Mouse (Mus musculus) midbrain, embryonic 16.5 days (tissue): Measurements from ENCODE around the gene Mast1. TPM values are rescaled to one million over a fixed set of nuclear protein-coding genes. Genes with fewer than 3 reads are reported as not detected.

Experiments
- ATAC-seq: fragments of 200-750 bp; cut with Nextera tagmentation; 2 replicates; pipeline ENCODE4 v1.8.0; 2017; ENCODE audit warnings: moderate TSS enrichment
- H3K27ac ChIP-seq: fragments of 300-500 bp; sonication (generic); 2 replicates; pipeline ENCODE4 v1.5.1; 2014; ENCODE audit warnings: mild to moderate bottlenecking, low read length, mixed read lengths
- H3K27me3 ChIP-seq: fragments of 300-500 bp; sonication (generic); 2 replicates; pipeline ENCODE4 v1.6.1; 2014; ENCODE audit warnings: low read depth, low read length, mixed read lengths; ENCODE audit not compliant: control insufficient read depth, insufficient read depth
- H3K36me3 ChIP-seq: fragments of 300-500 bp; sonication (generic); 2 replicates; pipeline ENCODE4 v1.6.1; 2014; ENCODE audit warnings: mild to moderate bottlenecking, low read length, moderate library complexity, mixed read lengths; ENCODE audit not compliant: control insufficient read depth, insufficient read depth
- H3K4me1 ChIP-seq: fragments of 300-500 bp; sonication (generic); 2 replicates; pipeline ENCODE4 v1.6.1; 2014; ENCODE audit warnings: mild to moderate bottlenecking, low read length, mixed read lengths; ENCODE audit not compliant: control insufficient read depth, insufficient read depth
- H3K4me2 ChIP-seq: fragments of 300-500 bp; sonication (generic); 2 replicates; pipeline ENCODE4 v1.6.1; 2014; ENCODE audit warnings: mild to moderate bottlenecking, low read length, mixed read lengths
- H3K4me3 ChIP-seq: fragments of 300-500 bp; sonication (generic); 2 replicates; pipeline ENCODE4 v1.5.1; 2014; ENCODE audit warnings: low read depth, mild to moderate bottlenecking, low read length, moderate library complexity, mixed read lengths
- H3K9ac ChIP-seq: fragments of 300-500 bp; sonication (generic); 2 replicates; pipeline ENCODE4 v1.6.1; 2014; ENCODE audit warnings: low read depth, low read length, mixed read lengths
- H3K9me3 ChIP-seq: fragments of 300-500 bp; sonication (generic); replicated peaks from 2 replicates; pipeline ENCODE4 v1.6.1; 2014; ENCODE audit warnings: mild to moderate bottlenecking, low read length, mixed read lengths; ENCODE audit not compliant: control insufficient read depth, poor library complexity, severe bottlenecking
- WGBS: fragments of 180-500 bp; shearing (Covaris S2); extraction: QIAGEN DNeasy Blood & Tissue Kit; methylation state at CpG from one replicate; pipeline ENCODE4 v1.1.7; 2014; 5-methylcytosine and 5-hydroxymethylcytosine counted together
- polyA plus RNA-seq: library from polyadenylated mRNA; unstranded; fragments of >200 nt; fragmentation: Nextera tagmentation; extraction: Ambion mirVana; gene quantifications from 2 replicates; pipeline ENCODE4 v1.2.1, GENCODE M21; 2015

Mast1 gene
- polyA plus RNA-seq, 1 experiment from 2014 or later = 85.7 TPM

- H3K4me1 ChIP-seq = peaks cover 54% of the 10 kb centered on the region
- ATAC-seq = no peak
- no peak overlapping the region for H3K27ac ChIP-seq
- no peak overlapping the region for H3K4me2 ChIP-seq
- WGBS = 81% methylated on average over 8 of the region's 8 CpGs
- 0 out of 2 replicates have a peak, but pooled peaks cover 3% of the 10 kb centered on the region for H3K27me3 ChIP-seq
- H3K9me3 ChIP-seq = no peaks in the 10 kb centered on the region
- H3K4me3 ChIP-seq = no peak overlapping the region
- H3K9ac ChIP-seq = no peak overlapping the region
- H3K36me3 ChIP-seq = peaks cover 16% of the 10 kb centered on the region
Observed at GRCm38 (mm10) chr8:84974543-84975142, 37.5 kb upstream of the Mast1 start.

GRCm38 (mm10) chr8:84973803-84974542 is 36.8 kb upstream of the Mast1 start:
- Histone ChIP-seq H3K4me1 (peaks cover 48% of the 10 kb centered on the region), H3K36me3 (peaks cover 16% of the 10 kb centered on the region), H3K4me2 (no peak overlapping the region), H3K9me3 (no peaks in the 10 kb centered on the region), H3K27me3 (0 out of 2 replicates have a peak, but pooled peaks cover 3% of the 10 kb centered on the region), H3K4me3 (no peak overlapping the region), H3K9ac (no peak overlapping the region), H3K27ac (no peak overlapping the region)
- ATAC-seq = 0 out of 2 replicates have a peak, but pooled peaks have one; percentile 3
- 61% methylated on average over 4 of the region's 4 CpGs for WGBS

- no peak overlapping the region for H3K4me3 ChIP-seq
- WGBS = 89% methylated on average over 1 of the region's 1 CpGs
- H3K4me2 ChIP-seq = no peak overlapping the region
- ATAC-seq = no peak
- no peaks in the 10 kb centered on the region for H3K9me3 ChIP-seq
- H3K4me1 ChIP-seq = peaks cover 48% of the 10 kb centered on the region
- 0 out of 2 replicates have a peak, but pooled peaks cover 3% of the 10 kb centered on the region for H3K27me3 ChIP-seq
- H3K36me3 ChIP-seq = peaks cover 16% of the 10 kb centered on the region
- H3K9ac ChIP-seq = no peak overlapping the region
- no peak overlapping the region for H3K27ac ChIP-seq
Observed at GRCm38 (mm10) chr8:84973079-84973478, 35.9 kb upstream of the Mast1 start.

GRCm38 (mm10) chr8:84970913-84971312 is 33.8 kb upstream of the Mast1 start:
- Histone ChIP-seq H3K27me3 (no peaks in the 10 kb centered on the region), H3K4me2 (peak overlapping the region; percentile 97), H3K9ac (peak overlapping the region; percentile 96), H3K4me3 (peak overlapping the region; percentile 82), H3K36me3 (peaks cover 16% of the 10 kb centered on the region), H3K27ac (no peak overlapping the region), H3K4me1 (peaks cover 29% of the 10 kb centered on the region), H3K9me3 (no peaks in the 10 kb centered on the region)
- no peak for ATAC-seq
- 58% methylated on average over 5 of the region's 5 CpGs for WGBS

GRCm38 (mm10) chr8:84970135-84970790 is 33.1 kb upstream of the Mast1 start:
- Histone ChIP-seq H3K27ac (peak overlapping the region; percentile 93), H3K36me3 (peaks cover 16% of the 10 kb centered on the region), H3K27me3 (no peaks in the 10 kb centered on the region), H3K9ac (peak overlapping the region; percentile 96), H3K4me1 (peaks cover 28% of the 10 kb centered on the region), H3K9me3 (no peaks in the 10 kb centered on the region), H3K4me2 (peak overlapping the region; percentile 97), H3K4me3 (peak overlapping the region; percentile 82)
- WGBS = 4% methylated on average over 21 of the region's 21 CpGs
- no peak for ATAC-seq

- peak within 1 kb of the TSS; percentile 93 for H3K27ac ChIP-seq
- under 1% methylated on average over 56 of the region's 56 CpGs for WGBS
- no peaks in the 10 kb centered on the region for H3K9me3 ChIP-seq
- H3K9ac ChIP-seq = peak within 1 kb of the TSS; percentile 96
- peak within 1 kb of the TSS; percentile 82 for H3K4me3 ChIP-seq
- H3K4me1 ChIP-seq = peaks cover 26% of the 10 kb centered on the region
- ATAC-seq = peak; percentile 59
- no peaks in the 10 kb centered on the region for H3K27me3 ChIP-seq
- peaks cover 14% of the 10 kb centered on the region for H3K36me3 ChIP-seq
- H3K4me2 ChIP-seq = peak within 1 kb of the TSS; percentile 97
Observed at GRCm38 (mm10) chr8:84969241-84970134, 32.3 kb upstream of the Mast1 start, which contains the start of the genes Gm49661, Prdx2 and Rnaseh2a. TSS of gene Gm49661 (minus strand) at chr8:84969433. TSS of gene Prdx2 (plus strand) at chr8:84969587. TSS of gene Rnaseh2a (minus strand) at chr8:84969767.

- Histone ChIP-seq H3K9ac (peak overlapping the region; percentile 96), H3K27ac (peak overlapping the region; percentile 93), H3K27me3 (no peaks in the 10 kb centered on the region), H3K9me3 (no peaks in the 10 kb centered on the region), H3K4me1 (peaks cover 26% of the 10 kb centered on the region), H3K36me3 (peaks cover 10% of the 10 kb centered on the region), H3K4me2 (peak overlapping the region; percentile 97), H3K4me3 (peak overlapping the region; percentile 82)
- 20% methylated on average over 2 of the region's 2 CpGs for WGBS
- no peak for ATAC-seq
Observed at GRCm38 (mm10) chr8:84968650-84969049, 31.5 kb upstream of the Mast1 start.

- Histone ChIP-seq H3K27me3 (no peaks in the 10 kb centered on the region), H3K27ac (no peak overlapping the region), H3K36me3 (peaks cover 10% of the 10 kb centered on the region), H3K4me3 (no peak overlapping the region), H3K4me1 (peaks cover 26% of the 10 kb centered on the region), H3K9ac (no peak overlapping the region), H3K4me2 (no peak overlapping the region), H3K9me3 (no peaks in the 10 kb centered on the region)
- whole genome bisulfite sequencing = 87% methylated on average over 13 of the region's 13 CpGs
- no peak for ATAC-seq
Observed at GRCm38 (mm10) chr8:84967532-84968304, 30.6 kb upstream of the Mast1 start.
